Mouse (Mus musculus) neural tube, embryonic 15.5 days (tissue): ENCODE results near the gene Hnrnpl. TPM values are rescaled to one million over a fixed set of nuclear protein-coding genes. Genes with fewer than 3 reads are reported as not detected.

Experiments
- ATAC-seq: fragments of 200-750 bp; cut with Nextera tagmentation; 2 replicates; pipeline ENCODE4 v1.8.0; 2017; ENCODE audit warnings: mild to moderate bottlenecking, moderate TSS enrichment, moderate library complexity; ENCODE audit not compliant: low FRiP score
- H3K27ac ChIP-seq: fragments of 300-500 bp; sonication (generic); replicated peaks from 2 replicates; pipeline ENCODE4 v1.5.1; 2015; ENCODE audit warnings: mild to moderate bottlenecking, inconsistent platforms
- H3K27me3 ChIP-seq: fragments of 300-500 bp; sonication (generic); replicated peaks from 2 replicates; pipeline ENCODE4 v1.6.1; 2015; ENCODE audit warnings: inconsistent platforms
- H3K36me3 ChIP-seq: fragments of 300-500 bp; sonication (generic); 2 replicates; pipeline ENCODE4 v1.6.1; 2015; ENCODE audit warnings: inconsistent platforms
- H3K4me1 ChIP-seq: fragments of 300-500 bp; sonication (generic); 2 replicates; pipeline ENCODE4 v1.6.1; 2015; ENCODE audit warnings: inconsistent platforms
- H3K4me2 ChIP-seq: fragments of 300-500 bp; sonication (generic); 2 replicates; pipeline ENCODE4 v1.6.1; 2015; ENCODE audit warnings: inconsistent platforms, mild to moderate bottlenecking, moderate library complexity
- H3K4me3 ChIP-seq: fragments of 300-500 bp; sonication (generic); replicated peaks from 2 replicates; pipeline ENCODE4 v1.5.1; 2015; ENCODE audit warnings: mild to moderate bottlenecking, inconsistent platforms
- H3K9ac ChIP-seq: fragments of 300-500 bp; sonication (generic); replicated peaks from 2 replicates; pipeline ENCODE4 v1.6.1; 2015; ENCODE audit warnings: mild to moderate bottlenecking, inconsistent platforms
- H3K9me3 ChIP-seq: fragments of 300-500 bp; sonication (generic); replicated peaks from 2 replicates; pipeline ENCODE4 v1.6.1; 2016; ENCODE audit warnings: inconsistent platforms
- WGBS: fragments of 180-500 bp; shearing (Covaris S2); methylation state at CpG from one replicate; pipeline ENCODE4 v1.1.7; 2015; ENCODE audit warnings: mixed read lengths; 5-methylcytosine and 5-hydroxymethylcytosine counted together
- polyA plus RNA-seq: library from polyadenylated mRNA; unstranded; fragments of >200 nt; fragmentation: Nextera tagmentation; extraction: Ambion mirVana; gene quantifications from 2 replicates; pipeline ENCODE4 v1.2.1, GENCODE M21; 2015

Hnrnpl gene
- polyA plus RNA-seq, 1 experiment from 2014 or later: 158 TPM

DNA sequence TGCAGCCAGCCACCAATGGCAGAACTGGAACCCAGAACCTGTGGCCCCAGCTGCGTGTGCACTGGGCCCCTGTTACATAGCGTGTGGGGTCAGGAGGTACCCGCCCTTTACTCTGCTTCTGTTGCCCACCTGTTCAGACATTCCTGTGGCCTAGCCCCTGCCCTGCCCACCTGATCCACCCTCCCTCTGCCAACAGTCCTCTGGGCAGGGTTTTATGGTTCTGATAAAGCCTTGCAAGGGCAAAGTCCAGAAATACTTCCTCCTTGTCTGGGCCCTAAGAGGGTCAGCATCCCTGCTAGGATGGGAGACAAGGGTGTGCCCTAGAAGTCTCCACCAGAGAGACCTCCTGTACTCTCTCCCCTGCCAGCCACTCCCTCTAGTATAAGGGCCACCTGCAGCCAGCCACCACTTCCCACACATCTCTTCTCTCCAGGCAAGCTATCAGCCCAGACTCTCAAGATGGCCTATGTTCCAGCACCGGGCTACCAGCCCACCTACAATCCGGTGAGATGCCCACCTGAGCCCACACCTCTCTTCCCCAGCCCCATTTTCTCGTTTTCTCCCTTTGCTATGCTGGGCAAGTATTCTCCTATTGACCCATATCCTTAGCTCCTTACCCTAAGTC, 25.5 kb downstream of the Hnrnpl start, which contains the start of gene Lgals4:
TSS of gene Lgals4 (plus strand) at position 132 of the 625 bp plus-strand sequence.
- H3K4me2 ChIP-seq: no peak within 1 kb of the TSS
- WGBS: 85% methylated on average over 6 of the region's 6 CpGs
- no peak within 1 kb of the TSS for H3K4me3 ChIP-seq
- ATAC-seq: no peak
- no peak within 1 kb of the TSS for H3K27ac ChIP-seq
- no peaks in the 10 kb centered on the region for H3K4me1 ChIP-seq
- H3K9me3 ChIP-seq: no peaks in the 10 kb centered on the region
- H3K9ac ChIP-seq: no peak within 1 kb of the TSS
- no peaks in the 10 kb centered on the region for H3K27me3 ChIP-seq
- H3K36me3 ChIP-seq: peaks cover 25% of the 10 kb centered on the region

DNA sequence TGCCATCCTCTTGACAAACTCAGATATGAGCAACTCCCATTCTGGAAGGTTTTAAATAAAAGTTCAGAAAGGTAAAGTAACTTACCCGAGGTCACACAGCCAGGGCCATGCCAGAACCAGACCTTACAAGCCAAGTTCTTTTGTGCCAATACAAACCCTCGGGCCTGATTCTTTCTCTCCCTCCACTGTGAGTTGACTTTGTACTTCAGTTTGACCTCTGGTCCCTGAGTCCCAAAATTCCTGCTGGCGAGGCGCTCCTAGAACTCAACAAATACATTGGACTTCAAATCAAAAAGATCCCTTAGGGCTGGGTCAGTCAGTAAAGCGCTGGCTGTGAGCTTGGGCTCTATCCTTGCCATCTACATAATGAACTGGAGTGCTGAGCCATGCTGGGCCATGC, 28.6 kb downstream of the Hnrnpl start:
- Histone ChIP-seq H3K36me3 (peaks cover 2% of the 10 kb centered on the region; the same call in 1 of the 2 replicates), H3K9ac (no peak overlapping the region), H3K4me2 (no peak overlapping the region), H3K27ac (no peak overlapping the region), H3K4me3 (no peak overlapping the region), H3K4me1 (no peaks in the 10 kb centered on the region), H3K9me3 (no peaks in the 10 kb centered on the region), H3K27me3 (no peaks in the 10 kb centered on the region)
- WGBS: 81% methylated on average over 5 of the region's 5 CpGs
- ATAC-seq: no peak

DNA sequence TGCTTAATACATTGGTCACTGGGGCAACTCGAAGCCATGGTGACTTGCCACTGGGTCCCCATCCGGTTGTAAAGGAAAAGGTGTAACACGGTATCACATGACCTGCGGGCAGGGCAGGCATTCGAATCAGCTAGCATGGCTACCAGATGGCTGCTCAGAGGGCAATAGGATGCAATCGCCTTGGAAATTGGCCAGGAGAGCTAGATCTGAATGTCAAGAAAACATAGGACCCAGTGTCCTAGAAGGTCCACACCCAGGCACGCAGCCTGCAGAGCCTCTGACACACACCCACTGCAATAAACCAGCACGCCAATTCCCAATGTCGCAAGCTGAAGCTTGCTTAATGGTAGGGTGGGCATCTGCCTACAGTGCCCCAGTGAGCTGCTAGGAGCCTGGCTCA, 30.0 kb downstream of the Hnrnpl start:
- WGBS: 67% methylated on average over 9 of the region's 9 CpGs
- no peak overlapping the region for H3K4me2 ChIP-seq

GRCm38 (mm10) chr7:28847273-28847672, 38.9 kb downstream of the Hnrnpl start:
- Histone ChIP-seq H3K27ac (no peak overlapping the region), H3K27me3 (no peaks in the 10 kb centered on the region), H3K36me3 (no peaks in the 10 kb centered on the region), H3K9ac (no peak overlapping the region), H3K9me3 (no peaks in the 10 kb centered on the region), H3K4me1 (no peaks in the 10 kb centered on the region), H3K4me3 (no peak overlapping the region), H3K4me2 (no peak overlapping the region)
- 64% methylated on average over 1 of the region's 1 CpGs for WGBS
- ATAC-seq: no peak

More for the DNA sequence above, 30.0 kb downstream of the Hnrnpl start:
- H3K9ac ChIP-seq: no peak overlapping the region
- H3K36me3 ChIP-seq: no peaks in the 10 kb centered on the region
- ATAC-seq: no peak
- no peaks in the 10 kb centered on the region for H3K27me3 ChIP-seq
- H3K9me3 ChIP-seq: no peaks in the 10 kb centered on the region
- no peak overlapping the region for H3K27ac ChIP-seq
- no peaks in the 10 kb centered on the region for H3K4me1 ChIP-seq
- no peak overlapping the region for H3K4me3 ChIP-seq

- no peak overlapping the region for H3K4me2 ChIP-seq
- no peak overlapping the region for H3K27ac ChIP-seq
- H3K9me3 ChIP-seq: no peaks in the 10 kb centered on the region
- 44% methylated on average over 1 of the region's 1 CpGs for WGBS
- no peak overlapping the region for H3K4me3 ChIP-seq
- no peaks in the 10 kb centered on the region for H3K27me3 ChIP-seq
- H3K36me3 ChIP-seq: no peaks in the 10 kb centered on the region
- ATAC-seq: no peak
- no peak overlapping the region for H3K9ac ChIP-seq
- no peaks in the 10 kb centered on the region for H3K4me1 ChIP-seq
These were observed 41.4 kb downstream of the Hnrnpl start for GRCm38 (mm10) chr7:28849700-28850236.

- Histone ChIP-seq H3K4me1 (no peaks in the 10 kb centered on the region), H3K9ac (no peak overlapping the region), H3K27me3 (no peaks in the 10 kb centered on the region), H3K27ac (no peak overlapping the region), H3K9me3 (no peaks in the 10 kb centered on the region), H3K4me2 (no peak overlapping the region), H3K4me3 (no peak overlapping the region), H3K36me3 (no peaks in the 10 kb centered on the region)
- WGBS: 81% methylated on average over 4 of the region's 4 CpGs
- no peak for ATAC-seq
These were observed 42.3 kb downstream of the Hnrnpl start for GRCm38 (mm10) chr7:28850642-28851041.

DNA sequence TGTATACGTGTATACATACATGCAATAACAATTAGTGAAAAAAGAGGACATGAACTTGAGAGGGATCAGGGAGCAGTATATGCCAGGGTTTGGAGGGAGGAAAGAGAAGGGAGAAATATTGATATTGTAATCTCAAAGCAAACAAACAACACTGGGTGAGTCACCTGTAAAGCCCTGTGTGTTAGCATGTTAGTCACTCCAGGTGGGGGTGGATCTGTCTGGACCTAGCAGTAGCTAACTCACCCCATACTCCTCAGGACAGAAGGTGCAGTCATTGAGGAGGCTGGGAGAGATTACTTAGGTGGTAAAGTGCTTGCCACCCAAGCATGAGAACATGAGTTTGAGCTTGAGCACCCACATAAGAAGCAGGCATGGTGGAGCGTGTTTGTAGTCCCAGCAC, 51.6 kb downstream of the Hnrnpl start:
- Histone ChIP-seq H3K36me3 (no peaks in the 10 kb centered on the region), H3K27me3 (no peaks in the 10 kb centered on the region), H3K9me3 (no peaks in the 10 kb centered on the region), H3K4me2 (no peak overlapping the region), H3K4me1 (peaks cover 11% of the 10 kb centered on the region; the same call in 1 of the 2 replicates), H3K27ac (no peak overlapping the region), H3K4me3 (no peak overlapping the region), H3K9ac (no peak overlapping the region)
- no peak for ATAC-seq
- WGBS: 91% methylated on average over 2 of the region's 2 CpGs

DNA sequence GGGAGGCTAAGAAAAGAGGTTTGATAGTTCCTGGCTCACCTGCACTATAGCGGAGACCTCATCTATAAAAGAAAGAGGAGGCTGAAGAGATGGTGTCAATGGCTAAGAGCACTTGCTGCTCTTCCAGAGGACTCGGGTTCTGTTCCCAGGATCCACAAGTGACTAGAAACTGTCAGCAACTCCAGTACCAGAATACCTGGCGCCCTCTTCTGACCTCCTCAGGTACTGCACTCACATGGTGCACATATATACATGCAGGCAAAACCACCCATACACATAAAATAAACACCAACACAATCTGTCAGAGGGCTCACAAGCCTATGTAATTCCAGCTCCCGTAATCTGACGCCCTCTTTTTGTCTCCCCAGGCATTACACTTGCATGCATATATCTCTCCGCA, 52.6 kb downstream of the Hnrnpl start:
- H3K27me3 ChIP-seq: no peaks in the 10 kb centered on the region
- peaks cover 15% of the 10 kb centered on the region for H3K4me1 ChIP-seq
- 89% methylated on average over 6 of the region's 6 CpGs for WGBS
- no peaks in the 10 kb centered on the region for H3K36me3 ChIP-seq
- H3K4me3 ChIP-seq: no peak overlapping the region
- H3K4me2 ChIP-seq: no peak overlapping the region
- ATAC-seq: no peak
- H3K9me3 ChIP-seq: no peaks in the 10 kb centered on the region
- no peak overlapping the region for H3K9ac ChIP-seq
- H3K27ac ChIP-seq: no peak overlapping the region

GRCm38 (mm10) chr7:28862817-28863499, 54.6 kb downstream of the Hnrnpl start:
- Histone ChIP-seq H3K4me1 (peaks cover 22% of the 10 kb centered on the region), H3K9ac (no peak overlapping the region), H3K4me3 (no peak overlapping the region), H3K4me2 (no peak overlapping the region), H3K27ac (no peak overlapping the region), H3K9me3 (no peaks in the 10 kb centered on the region), H3K27me3 (no peaks in the 10 kb centered on the region), H3K36me3 (no peaks in the 10 kb centered on the region)
- 88% methylated on average over 15 of the region's 15 CpGs for WGBS
- no peak for ATAC-seq

- Histone ChIP-seq H3K4me2 (peak within 1 kb of the TSS; percentile 19; the same call in 1 of the 2 replicates), H3K9ac (no peak within 1 kb of the TSS), H3K9me3 (no peaks in the 10 kb centered on the region), H3K27ac (no peak within 1 kb of the TSS), H3K36me3 (no peaks in the 10 kb centered on the region), H3K4me3 (no peak within 1 kb of the TSS), H3K4me1 (peaks cover 22% of the 10 kb centered on the region), H3K27me3 (no peaks in the 10 kb centered on the region)
- no peak for ATAC-seq
- 68% methylated on average over 6 of the region's 6 CpGs for WGBS
These were observed 55.2 kb downstream of the Hnrnpl start, which contains the start of gene Lgals7 for GRCm38 (mm10) chr7:28863540-28863939. Gene Lgals7, plus strand, starts transcription at chr7:28863853.

DNA sequence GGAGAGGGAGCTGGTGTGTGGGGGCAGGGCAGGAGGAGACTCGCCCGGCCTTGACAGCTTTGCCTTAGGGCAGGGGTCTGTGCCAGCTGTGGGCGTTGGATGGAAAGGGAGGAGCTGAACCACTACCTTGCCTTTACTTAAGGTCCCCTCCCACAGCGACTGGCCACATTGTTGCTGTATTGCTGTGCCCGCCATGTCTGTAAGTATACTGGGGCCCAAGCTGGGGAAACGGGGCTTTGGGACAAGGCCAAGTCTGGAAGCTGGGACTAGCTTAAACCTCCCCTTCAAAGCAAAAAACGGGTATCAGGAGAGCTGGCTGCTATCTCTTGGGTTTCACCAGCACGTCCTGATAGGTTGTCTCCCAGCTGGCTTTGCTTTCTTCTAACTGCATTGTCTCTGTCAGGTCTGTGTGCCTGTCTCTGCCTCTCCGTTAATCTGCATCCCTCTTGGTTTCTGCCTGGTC, 56.0 kb downstream of the Hnrnpl start:
- H3K4me2 ChIP-seq: peak overlapping the region; percentile 19; the same call in 1 of the 2 replicates
- H3K9me3 ChIP-seq: no peaks in the 10 kb centered on the region
- no peaks in the 10 kb centered on the region for H3K36me3 ChIP-seq
- H3K27ac ChIP-seq: no peak overlapping the region
- no peak overlapping the region for H3K4me3 ChIP-seq
- no peak for ATAC-seq
- WGBS: 39% methylated on average over 9 of the region's 9 CpGs
- peaks cover 22% of the 10 kb centered on the region for H3K4me1 ChIP-seq
- no peak overlapping the region for H3K9ac ChIP-seq
- H3K27me3 ChIP-seq: no peaks in the 10 kb centered on the region
